Mouse (Mus musculus): ENCODE measurements around the gene Ephb1. TPM values are rescaled to one million over a fixed set of nuclear protein-coding genes. Genes with fewer than 3 reads are reported as not detected.

Ephb1 gene
- total RNA-seq, 2 experiments from 2014 or later: 10.8 to 12.7 TPM

- DNase-seq: no peak
- intact Hi-C loops (cut with DNase I): no loop called here
These were observed 257.7 kb downstream of the Ephb1 start for GRCm38 (mm10) chr9:102096825-102097224.

GRCm38 (mm10) chr9:102088598-102088997, 265.9 kb downstream of the Ephb1 start:
- DNase-seq: no peak
- intact Hi-C loops (cut with DNase I): no loop called here

DNA sequence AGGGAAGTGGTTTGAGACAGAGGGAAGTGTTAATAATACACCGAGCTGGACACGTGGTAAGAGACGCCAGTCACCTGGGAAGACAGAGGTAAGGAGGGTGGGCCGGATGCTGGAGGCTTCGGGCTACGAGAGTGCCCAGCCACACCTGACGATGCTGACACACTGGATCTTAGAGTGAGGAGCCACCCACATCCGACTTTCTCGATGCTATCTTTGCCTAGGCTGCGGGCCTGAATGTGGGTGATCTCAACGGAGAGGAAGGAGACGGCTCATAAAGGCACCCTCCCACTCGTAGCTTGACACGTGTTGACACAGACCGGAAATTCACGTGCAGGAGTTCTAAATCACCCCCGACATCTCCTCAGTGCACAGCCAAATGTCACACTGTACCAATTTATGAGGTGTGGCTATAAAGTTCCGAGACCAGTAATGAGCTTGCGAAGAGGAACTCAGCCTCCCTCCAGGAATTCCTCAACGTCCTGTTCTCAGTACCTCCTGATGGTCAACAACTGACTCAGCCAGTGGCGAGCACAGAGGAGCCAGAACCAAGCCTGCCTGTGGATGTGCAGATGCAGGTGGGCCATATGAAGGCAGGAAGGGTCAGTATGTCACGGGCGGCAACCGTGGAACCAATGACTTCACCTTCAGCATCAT, 268.3 kb downstream of the Ephb1 start:
- intact Hi-C loops (cut with DNase I): no loop called here
- no peak for DNase-seq

DNA sequence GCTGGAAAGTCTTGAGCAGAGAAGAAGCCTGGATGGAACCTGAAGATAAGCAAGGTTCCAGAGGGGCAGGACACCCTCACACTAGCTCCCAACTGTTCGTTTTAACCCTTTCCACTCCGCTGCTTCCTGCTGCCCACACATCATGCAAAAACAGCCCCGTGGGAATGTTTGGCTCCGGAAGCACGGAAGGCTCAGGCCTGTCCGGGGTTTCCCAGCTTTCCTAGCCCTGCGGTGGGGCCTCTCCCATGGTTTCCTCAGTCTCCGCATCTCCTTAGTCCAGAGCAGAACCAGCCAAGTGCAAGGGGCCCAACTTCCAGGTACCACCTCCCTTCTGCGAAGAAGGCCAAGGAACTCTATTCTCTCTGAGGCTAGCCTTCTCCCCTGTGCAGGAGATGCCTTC, 269.0 kb downstream of the Ephb1 start:
- DNase-seq: no peak
- intact Hi-C loops (cut with DNase I): no loop called here

- intact Hi-C loops (cut with DNase I): no loop called here
- no peak for DNase-seq
These were observed 273.6 kb downstream of the Ephb1 start for GRCm38 (mm10) chr9:102080934-102081333.

GRCm38 (mm10) chr9:102079151-102079550, 275.3 kb downstream of the Ephb1 start:
- intact Hi-C loops (cut with DNase I): no loop called here
- no peak for DNase-seq

GRCm38 (mm10) chr9:102078238-102078637, 276.3 kb downstream of the Ephb1 start:
- DNase-seq: no peak
- intact Hi-C loops (cut with DNase I): no loop called here

DNA sequence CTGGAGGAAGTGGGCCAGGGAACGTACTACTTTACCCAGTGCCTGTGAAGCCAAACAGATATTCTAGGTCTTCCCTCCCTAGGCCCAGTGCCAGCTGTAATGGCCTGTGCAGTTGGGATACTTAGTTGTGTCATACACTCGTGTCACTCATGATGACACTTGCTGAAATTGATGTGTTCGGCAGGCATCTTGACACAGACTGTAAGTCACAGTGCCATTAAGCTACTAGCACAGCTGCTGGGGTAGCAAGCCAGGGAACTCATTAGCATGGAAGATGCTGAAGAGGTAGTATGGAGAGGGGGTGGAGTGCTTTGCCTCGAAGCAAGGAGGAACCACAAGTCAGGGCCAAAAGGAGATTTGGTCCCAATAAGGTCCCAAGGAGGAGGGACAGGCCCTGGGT, 279.0 kb downstream of the Ephb1 start:
- DNase-seq: no peak
- intact Hi-C loops (cut with DNase I): no loop called here

- intact Hi-C loops (cut with DNase I): no loop called here
- DNase-seq: no peak
These were observed 281.1 kb downstream of the Ephb1 start for GRCm38 (mm10) chr9:102073404-102073803.

GRCm38 (mm10) chr9:102069151-102069882, 285.2 kb downstream of the Ephb1 start:
- intact Hi-C loops (cut with DNase I): no loop called here
- DNase-seq: no peak

GRCm38 (mm10) chr9:102066601-102067000, 287.9 kb downstream of the Ephb1 start:
- intact Hi-C loops (cut with DNase I): no loop called here
- peak; percentile 18 to 34 for DNase-seq

DNA sequence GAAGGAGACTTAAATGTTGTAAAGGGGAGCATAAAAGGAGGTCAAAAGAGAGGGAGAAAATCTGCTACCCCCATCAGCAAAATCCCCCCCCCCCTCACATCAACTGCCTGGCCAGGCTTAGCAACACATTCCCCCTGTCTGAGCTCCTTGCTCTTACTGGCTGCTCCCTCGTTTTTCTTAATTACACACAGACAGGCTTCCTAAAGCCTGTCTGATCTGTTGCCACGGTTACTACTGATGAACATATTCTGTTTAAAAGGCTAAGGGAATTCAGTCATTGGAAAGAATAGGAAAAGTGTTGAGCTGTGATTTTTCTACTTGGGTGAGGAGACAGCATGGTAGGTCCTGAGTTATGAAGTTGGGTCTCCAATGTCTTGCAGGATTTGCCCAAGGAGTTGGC, 308.6 kb downstream of the Ephb1 start:
- intact Hi-C loops (cut with DNase I): no loop called here
- DNase-seq: no peak

GRCm38 (mm10) chr9:102045111-102045861, 309.2 kb downstream of the Ephb1 start:
- no peak for DNase-seq
- intact Hi-C loops (cut with DNase I): no loop called here

GRCm38 (mm10) chr9:102039011-102039733, 315.3 kb downstream of the Ephb1 start:
- intact Hi-C loops (cut with DNase I): loop anchor here (5.0 kb wide), 1 partner anchor 318 kb away; no protein-coding TSS in a partner anchor
- DNase-seq: no peak

- DNase-seq: no peak
- intact Hi-C loops (cut with DNase I): loop anchor here (5.0 kb wide), 1 partner anchor 321 kb away; no protein-coding TSS in a partner anchor
These were observed 318.4 kb downstream of the Ephb1 start for GRCm38 (mm10) chr9:102036132-102036531.

GRCm38 (mm10) chr9:102033231-102033630, 321.3 kb downstream of the Ephb1 start:
- intact Hi-C loops (cut with DNase I): no loop called here
- DNase-seq: no peak

- no peak for DNase-seq
- intact Hi-C loops (cut with DNase I): no loop called here
These were observed 322.1 kb downstream of the Ephb1 start for GRCm38 (mm10) chr9:102032376-102032775.

DNA sequence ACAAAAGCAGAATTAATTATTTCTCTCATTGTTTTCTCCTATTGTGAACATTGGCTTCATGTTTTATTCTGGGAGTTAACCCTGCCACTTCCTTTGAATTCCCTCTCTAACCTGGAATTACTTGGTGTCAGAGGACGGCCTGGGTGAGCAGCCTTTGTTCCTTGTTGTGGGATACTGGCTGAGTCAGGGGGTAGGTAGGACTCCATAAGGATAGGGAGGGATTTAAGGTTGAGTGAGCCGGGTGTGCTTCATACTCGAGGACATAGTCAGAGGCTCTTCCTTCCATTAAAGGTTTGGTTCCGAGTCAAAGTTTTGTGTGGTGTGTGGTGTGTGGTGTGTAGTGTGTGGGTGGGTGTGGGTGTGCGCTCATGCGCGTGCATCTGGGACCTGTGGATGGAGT, 324.8 kb downstream of the Ephb1 start:
- intact Hi-C loops (cut with DNase I): no loop called here
- no peak for DNase-seq

DNA sequence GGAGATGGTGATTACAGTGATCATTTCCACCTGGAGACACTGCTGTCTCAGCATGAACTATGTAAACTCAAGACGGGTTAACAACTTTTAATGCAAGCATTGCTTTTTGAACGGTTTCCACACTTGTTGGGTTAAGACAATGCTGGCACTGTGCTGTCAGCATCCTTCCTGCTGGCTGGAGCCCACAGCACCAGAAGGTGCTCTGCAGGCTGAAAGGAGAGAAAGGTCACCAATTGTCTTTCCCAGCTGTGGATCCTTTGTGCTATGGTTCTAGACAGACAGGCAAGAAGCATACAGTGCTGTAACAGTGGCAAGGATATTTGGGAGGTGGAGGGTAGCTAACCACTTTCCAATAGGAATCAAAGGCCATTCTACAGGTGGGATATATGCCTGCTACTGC, 328.4 kb downstream of the Ephb1 start:
- no peak for DNase-seq
- intact Hi-C loops (cut with DNase I): no loop called here

GRCm38 (mm10) chr9:102025141-102025540, 329.4 kb downstream of the Ephb1 start:
- no peak for DNase-seq
- intact Hi-C loops (cut with DNase I): no loop called here

GRCm38 (mm10) chr9:102015516-102015915, 339.0 kb downstream of the Ephb1 start:
- peak in 1 of 2 experiments; percentile 37 for DNase-seq
- intact Hi-C loops (cut with DNase I): no loop called here

Measured in heart, postnatal 14 days (tissue).